Mouse (Mus musculus): ENCODE results near the gene Hspa14. TPM values are rescaled to one million over a fixed set of nuclear protein-coding genes. Genes with fewer than 3 reads are reported as not detected.

Gene Hspa14
- 42.6 and 45.0 TPM in 2 replicates for total RNA-seq (2021)
- long read RNA-seq, experiment 1, transcript Hspa14-201 (14 exons, 1,795 nt), result major isoform, 64 of 73 reads
- long read RNA-seq, experiment 1, partial matches to known transcripts, result 2 of 73 reads
- long read RNA-seq, experiment 1, other reads (novel, unspliced or antisense), result 7 of 73 reads
- long read RNA-seq, experiment 2, transcript Hspa14-201 (14 exons, 1,795 nt), result major isoform, 30 of 37 reads
- long read RNA-seq, experiment 2, partial matches to known transcripts, result 2 of 37 reads
- long read RNA-seq, experiment 2, other reads (novel, unspliced or antisense), result 5 of 37 reads

DNA sequence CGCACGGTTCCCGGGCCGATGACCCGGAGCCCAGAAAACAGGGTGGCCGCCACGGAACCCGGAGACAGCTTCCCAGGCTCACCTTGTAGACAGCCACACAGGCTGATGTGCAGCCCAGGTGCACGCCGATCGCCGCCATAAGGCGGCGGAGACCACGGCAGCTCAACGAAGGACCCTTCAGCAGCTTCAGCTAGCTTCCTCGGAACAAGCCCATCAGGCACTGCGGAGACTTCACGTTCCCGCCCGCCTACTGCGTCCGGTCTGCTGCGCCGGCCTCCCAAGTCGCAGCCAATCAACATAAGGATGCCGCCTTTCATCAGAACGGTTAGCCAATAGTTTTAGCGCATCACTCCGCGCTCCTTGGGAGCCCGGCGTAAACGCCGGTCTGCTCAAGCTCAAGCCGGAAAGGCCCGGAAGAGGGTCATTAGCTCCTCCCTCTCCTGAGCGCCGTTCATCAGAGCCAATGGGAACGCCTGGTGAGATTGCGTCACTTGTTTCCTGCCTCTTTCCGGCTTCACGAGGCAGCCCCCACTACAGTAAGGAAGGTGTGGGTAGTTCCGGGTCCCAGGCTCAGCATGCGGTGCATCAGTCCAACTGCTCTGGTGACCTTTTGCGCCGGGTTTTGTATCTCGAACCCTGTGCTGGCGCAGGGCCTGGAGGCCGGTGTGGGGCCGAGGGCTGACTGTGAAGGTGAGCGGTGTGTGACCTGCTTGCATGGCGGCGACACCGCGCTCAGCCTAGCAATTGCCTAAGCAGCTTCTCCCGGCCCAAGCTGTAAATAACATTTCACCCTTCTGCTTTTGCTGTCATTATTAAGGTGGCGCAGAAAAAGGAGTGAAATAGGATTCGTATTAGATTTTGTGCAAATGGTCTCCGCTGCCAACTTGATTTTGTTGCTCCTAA lies at the start of gene Hspa14, which contains the start of the genes Gm45902 and Cdnf:
Gene Hspa14, minus strand, starts transcription at position 263 of the 903 bp plus-strand sequence.
Gene Gm45902, minus strand, starts transcription at position 239 of the 903 bp plus-strand sequence.
Gene Cdnf, plus strand, starts transcription at position 479 of the 903 bp plus-strand sequence.
- DNase-seq, result peak; percentile 97

DNA sequence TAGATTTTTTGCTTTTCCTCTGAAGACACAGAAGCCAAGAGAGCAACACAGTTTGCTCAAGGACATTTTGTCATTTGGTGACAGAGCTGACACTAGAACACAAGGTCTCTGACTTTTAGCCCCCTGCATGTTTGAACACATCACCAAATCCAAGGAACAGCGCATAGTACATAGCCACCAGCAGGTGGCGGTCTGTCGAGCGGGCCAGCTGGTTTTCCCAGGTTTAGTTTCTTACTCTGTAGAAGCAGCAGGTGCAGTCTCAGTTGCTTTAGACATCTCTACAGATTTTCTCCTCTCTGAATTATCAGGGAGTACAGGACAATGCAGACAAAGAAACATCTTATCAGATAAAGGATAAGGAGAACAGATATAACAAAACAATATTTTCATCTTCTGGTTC lies 34.0 kb upstream of the Hspa14 start:
- peak; percentile 68 for DNase-seq

DNA sequence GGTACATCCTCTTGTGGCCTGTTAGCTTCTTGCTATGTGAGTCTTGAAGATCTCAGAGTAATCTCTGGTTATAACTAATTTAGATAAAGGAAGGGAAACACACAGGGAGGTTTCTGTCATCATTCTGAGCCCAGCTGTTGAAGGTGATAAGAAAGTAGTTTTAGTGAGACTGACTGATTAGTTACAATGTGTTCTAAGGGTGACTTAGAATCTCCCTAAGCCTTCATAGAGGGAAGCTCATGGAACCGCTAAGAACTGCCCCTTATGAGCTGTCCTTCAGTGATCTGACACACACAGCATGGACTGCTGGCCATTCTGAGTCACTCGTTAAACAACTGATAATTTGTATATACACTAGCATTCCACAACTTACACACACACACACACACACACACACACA lies 33.4 kb upstream of the Hspa14 start:
- DNase-seq, result no peak

GRCm38 (mm10) chr2:3541307-3542079 lies 28.9 kb upstream of the Hspa14 start:
- no peak for DNase-seq

GRCm38 (mm10) chr2:3526288-3526687 lies 13.7 kb upstream of the Hspa14 start:
- no peak for DNase-seq

GRCm38 (mm10) chr2:3522558-3522957 lies 9.9 kb upstream of the Hspa14 start:
- no peak for DNase-seq

- DNase-seq, result peak; percentile 62
These were observed 538 bp downstream of the Hspa14 start for GRCm38 (mm10) chr2:3512076-3512475.

GRCm38 (mm10) chr2:3500886-3501285 lies 11.7 kb downstream of the Hspa14 start:
- no peak for DNase-seq

- DNase-seq, result no peak
These were observed 13.1 kb downstream of the Hspa14 start for GRCm38 (mm10) chr2:3499543-3499942.

DNA sequence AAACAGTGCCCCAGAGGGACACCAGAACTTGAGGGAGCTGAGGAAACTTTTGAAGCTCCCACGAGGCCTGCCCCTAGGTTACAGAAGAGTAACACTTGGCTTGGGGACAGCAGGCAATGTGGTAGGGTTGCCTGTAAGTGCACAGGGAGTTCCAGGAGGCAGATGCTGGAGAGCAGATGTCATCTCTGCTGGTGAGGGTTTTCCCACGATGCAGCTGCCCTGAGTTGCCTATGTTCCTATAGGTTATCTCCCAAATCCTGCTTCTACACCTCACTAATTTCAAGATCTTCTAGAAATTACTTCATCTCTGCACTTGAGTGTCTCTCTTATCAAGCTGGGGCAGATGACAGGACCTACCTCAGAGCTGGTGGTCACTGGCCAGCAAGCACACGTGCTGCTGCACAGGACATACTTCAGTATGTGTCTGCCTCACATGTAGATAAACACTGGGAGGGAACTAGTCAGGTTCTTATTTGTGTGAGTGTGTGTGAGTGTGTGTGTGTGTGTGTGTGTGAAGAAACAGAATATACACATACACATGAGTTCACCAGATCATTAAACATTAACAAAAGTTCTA lies 18.7 kb downstream of the Hspa14 start:
- peak; percentile 38 for DNase-seq

GRCm38 (mm10) chr2:3489816-3490215 lies 22.8 kb downstream of the Hspa14 start:
- DNase-seq, result no peak

DNA sequence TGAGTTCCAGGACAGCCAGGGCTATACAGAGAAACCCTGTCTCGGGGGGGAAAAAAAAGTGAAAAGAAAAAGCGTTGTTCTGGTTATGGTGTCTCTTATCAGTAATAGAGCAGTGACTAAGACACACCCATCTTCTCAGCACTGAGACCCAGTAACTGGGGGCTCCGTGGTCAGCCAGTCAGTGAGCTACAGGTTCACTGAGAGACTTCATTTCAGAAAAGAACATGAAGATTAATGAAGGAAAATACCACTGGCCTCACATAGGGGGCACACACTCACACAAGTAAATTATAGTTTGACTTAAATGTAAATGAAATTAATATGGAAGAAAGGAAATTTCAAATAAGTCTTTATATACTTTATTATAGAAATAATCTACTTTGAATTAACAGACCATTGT lies 32.4 kb downstream of the Hspa14 start:
- no peak for DNase-seq

GRCm38 (mm10) chr2:3475746-3476251 lies 36.8 kb downstream of the Hspa14 start:
- no peak for DNase-seq

DNA sequence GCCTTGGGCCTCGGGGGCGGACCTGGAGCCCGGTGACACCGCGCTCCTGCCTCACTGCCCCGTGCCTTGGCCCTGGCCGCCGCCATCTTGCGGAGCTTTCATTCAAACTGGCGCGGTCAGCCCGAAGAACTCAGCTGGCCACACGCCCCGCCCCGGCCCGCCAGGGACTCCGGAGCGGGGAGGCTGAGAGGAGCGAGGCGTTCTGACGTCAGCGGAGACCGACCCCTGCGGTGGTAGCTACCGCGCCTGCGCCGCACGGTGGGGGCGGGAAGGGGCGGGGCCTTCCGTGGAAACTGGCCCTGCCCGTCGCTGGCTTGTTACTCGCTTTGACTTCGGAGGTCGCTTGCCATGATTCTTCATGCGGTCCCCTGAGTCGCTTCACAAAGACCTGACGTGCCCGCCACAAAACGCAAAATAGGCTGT lies 37.7 kb downstream of the Hspa14 start, which contains the start of gene Suv39h2:
Gene Suv39h2, minus strand, starts transcription at position 171 of the 423 bp plus-strand sequence.
- DNase-seq, result peak; percentile 99

DNA sequence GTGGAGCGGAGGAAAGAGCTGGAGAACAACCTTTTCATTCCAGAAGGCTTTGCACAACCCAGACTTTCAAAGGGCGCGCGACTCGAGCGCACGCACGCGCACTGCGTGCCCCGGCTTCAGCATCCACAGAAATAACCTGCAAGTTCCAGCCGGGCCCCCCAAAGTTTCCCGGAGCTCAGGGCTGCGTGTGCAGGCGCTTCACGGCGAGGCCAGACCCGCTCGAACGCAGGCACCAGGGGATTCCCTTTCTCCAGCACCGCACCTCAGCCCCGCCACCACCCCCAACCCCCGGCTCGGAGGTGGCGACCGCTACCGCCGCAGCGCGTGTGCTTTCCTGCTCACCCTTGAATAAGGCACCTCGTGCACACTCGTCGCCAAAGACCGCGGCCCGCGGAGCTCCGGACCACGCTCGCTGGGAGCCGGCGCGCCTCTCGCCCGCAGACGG lies 38.2 kb downstream of the Hspa14 start:
- peak; percentile 74 for DNase-seq

- no peak for DNase-seq
These were observed 38.7 kb downstream of the Hspa14 start for GRCm38 (mm10) chr2:3473891-3474290.

GRCm38 (mm10) chr2:3456590-3456989 lies 56.0 kb downstream of the Hspa14 start:
- DNase-seq, result no peak

DNA sequence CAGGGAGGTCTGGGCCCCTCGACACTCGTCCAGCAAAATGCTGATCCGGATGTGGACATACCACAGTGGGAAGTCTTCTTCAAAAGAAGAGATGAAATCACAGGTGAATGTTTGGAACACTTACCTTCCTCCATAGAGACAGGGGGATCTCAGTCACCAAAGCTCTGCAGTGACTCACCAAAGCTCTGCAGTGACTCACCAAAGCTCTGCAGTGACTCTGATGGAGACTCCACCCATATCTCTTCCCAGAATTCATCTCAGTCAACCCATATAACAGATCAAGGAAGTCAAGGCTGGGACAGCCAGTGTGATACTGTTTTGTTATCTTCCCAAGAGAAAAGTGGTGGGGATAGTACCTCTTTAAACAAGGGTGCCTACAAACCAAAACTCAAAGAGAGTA lies 59.5 kb downstream of the Hspa14 start:
- DNase-seq, result no peak

- no peak for DNase-seq
These were observed 63.2 kb downstream of the Hspa14 start for GRCm38 (mm10) chr2:3449431-3449830.

DNA sequence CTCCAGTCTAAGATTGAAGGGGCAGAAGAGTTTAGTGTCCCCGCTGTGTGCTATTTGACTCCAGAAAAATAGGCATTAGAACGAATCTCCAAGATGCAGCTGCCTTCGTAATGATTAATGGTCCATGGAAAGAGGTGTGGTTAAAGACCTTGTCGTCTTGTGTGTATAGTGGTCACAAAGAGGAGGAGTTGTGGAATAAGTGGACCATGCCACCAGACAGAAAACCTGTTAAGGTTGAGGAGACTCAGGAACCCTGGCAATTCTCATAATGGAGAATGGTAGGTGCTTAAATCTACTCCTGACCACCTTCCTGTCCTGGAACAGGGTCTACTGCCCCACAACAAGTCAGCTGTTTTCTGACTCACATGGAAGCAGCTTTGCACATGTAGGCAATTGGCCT lies 66.6 kb downstream of the Hspa14 start:
- DNase-seq, result no peak

- no peak for DNase-seq
These were observed 68.4 kb downstream of the Hspa14 start for GRCm38 (mm10) chr2:3444206-3444605.
